Mouse (Mus musculus) heart, adult 2 months (tissue): Measurements from ENCODE around the gene Tsga10ip. TPM values are rescaled to one million over a fixed set of nuclear protein-coding genes. Genes with fewer than 3 reads are reported as not detected.

Experiments
- DNase-seq, 2 experiments: peaks; one replicate each; pipeline ENCODE4 v3.0.0; 2021
- H3K27ac ChIP-seq: fragments of 200-600 bp; 2 replicates; pipeline ENCODE4 v1.8.1; 2022
- H3K27me3 ChIP-seq: fragments of 200-500 bp; 2 replicates; pipeline ENCODE4 v1.6.1; 2012; ENCODE audit warnings: mild to moderate bottlenecking, low read length, inconsistent platforms, mixed read lengths; ENCODE audit not compliant: control insufficient read depth, insufficient read depth
- H3K36me3 ChIP-seq: fragments of 200-500 bp; 2 replicates; pipeline ENCODE4 v1.6.1; 2012; ENCODE audit warnings: low read length, inconsistent platforms; ENCODE audit not compliant: control insufficient read depth, insufficient read depth
- H3K4me1 ChIP-seq: fragments of 200-500 bp; 2 replicates; pipeline ENCODE4 v1.6.1; 2011; ENCODE audit warnings: low read length; ENCODE audit not compliant: control insufficient read depth, insufficient read depth
- H3K4me3 ChIP-seq: fragments of 200-600 bp; 2 replicates; pipeline ENCODE4 v1.8.1; 2022
- H3K79me2 ChIP-seq: fragments of 200-500 bp; replicated peaks from 2 replicates; pipeline ENCODE4 v1.6.1; 2012; ENCODE audit warnings: mild to moderate bottlenecking, inconsistent platforms, low read length, moderate library complexity, mixed read lengths; ENCODE audit not compliant: control insufficient read depth, insufficient read depth
- H3K9ac ChIP-seq: fragments of 200-500 bp; 2 replicates; pipeline ENCODE4 v1.6.1; 2012; ENCODE audit warnings: low read depth, mild to moderate bottlenecking, control low read depth, inconsistent platforms, low read length, mixed read lengths
- CTCF ChIP-seq: fragments of 200-600 bp; IDR thresholded peaks from 2 replicates; pipeline ENCODE4 v1.8.1; 2022; ENCODE audit warnings: antibody characterized with exemption, mild to moderate bottlenecking, moderate library complexity
- EP300 ChIP-seq: fragments of 200-500 bp; IDR thresholded peaks from 2 replicates; pipeline ENCODE4 v1.6.1; 2011; ENCODE audit warnings: low read depth, low read length, control low read depth; ENCODE audit not compliant: insufficient read depth
- POLR2A ChIP-seq: fragments of 200-500 bp; IDR thresholded peaks from 2 replicates; pipeline ENCODE4 v1.6.1; 2011; ENCODE audit warnings: mild to moderate bottlenecking, low read depth, low read length, control low read depth; ENCODE audit not compliant: insufficient read depth
- WGBS: fragments of 180-500 bp; shearing (Covaris S2); methylation state at CpG from one replicate; pipeline ENCODE4 v1.1.7; 2018; 5-methylcytosine and 5-hydroxymethylcytosine counted together
- intact Hi-C: fragments of 180-260 bp; cut with DNase I; formaldehyde crosslinking; loops from one replicate; pipeline ENCODE4 v1.15.1; 2025
- polyA plus RNA-seq: library from polyadenylated mRNA; depleted of rRNA; stranded (reverse); fragments of >200 nt; gene quantifications from 2 replicates; pipeline ENCODE4 v1.2.3, GENCODE M21; 2012
- total RNA-seq, 2 experiments: library from RNA; stranded (reverse); gene quantifications; 2 replicates each; pipeline ENCODE4 v1.2.3; 2021

The Tsga10ip gene
- total and polyA plus RNA-seq, 3 experiments, result 0.08 to 0.52 (median 0.39) TPM

- no peak for DNase-seq
- no peak overlapping the region for H3K27ac ChIP-seq
- intact Hi-C loops, result no loop called here
- no peaks in the 10 kb centered on the region for H3K4me1 ChIP-seq
- H3K4me3 ChIP-seq, result no peak overlapping the region
- H3K36me3 ChIP-seq, result no peaks in the 10 kb centered on the region
- WGBS, result 93% methylated on average over 1 of the region's 1 CpGs
- no peak overlapping the region for H3K9ac ChIP-seq
- H3K79me2 ChIP-seq, result no peaks in the 10 kb centered on the region
- TF ChIP-seq POLR2A (no peak), EP300 (no peak), CTCF (no peak)
- H3K27me3 ChIP-seq, result no peaks in the 10 kb centered on the region
Observed at GRCm38 (mm10) chr19:5377446-5377845, 24.9 kb downstream of the Tsga10ip start.

GRCm38 (mm10) chr19:5374748-5375147 lies 27.6 kb downstream of the Tsga10ip start:
- no peak overlapping the region for H3K4me3 ChIP-seq
- H3K9ac ChIP-seq, result no peak overlapping the region
- H3K27me3 ChIP-seq, result no peaks in the 10 kb centered on the region
- TF ChIP-seq CTCF, result no peak
- WGBS, result 68% methylated on average over 4 of the region's 4 CpGs
- no peaks in the 10 kb centered on the region for H3K79me2 ChIP-seq
- no peak overlapping the region for H3K27ac ChIP-seq
- intact Hi-C loops, result no loop called here
- no peaks in the 10 kb centered on the region for H3K4me1 ChIP-seq
- no peak for DNase-seq
- no peaks in the 10 kb centered on the region for H3K36me3 ChIP-seq

GRCm38 (mm10) chr19:5374177-5374576 lies 28.1 kb downstream of the Tsga10ip start:
- TF ChIP-seq EP300, result no peak
- no peak for TF ChIP-seq CTCF
- TF ChIP-seq POLR2A, result no peak
- 67% methylated on average over 4 of the region's 4 CpGs for WGBS
- Histone ChIP-seq H3K27ac (no peak overlapping the region), H3K4me1 (no peaks in the 10 kb centered on the region), H3K4me3 (no peak overlapping the region), H3K27me3 (no peaks in the 10 kb centered on the region), H3K79me2 (no peaks in the 10 kb centered on the region), H3K36me3 (no peaks in the 10 kb centered on the region), H3K9ac (no peak overlapping the region)
- DNase-seq, result no peak
- intact Hi-C loops, result no loop called here

GRCm38 (mm10) chr19:5372724-5373123 lies 29.6 kb downstream of the Tsga10ip start:
- no peak overlapping the region for H3K9ac ChIP-seq
- 89% methylated on average over 7 of the region's 7 CpGs for WGBS
- no peak overlapping the region for H3K27ac ChIP-seq
- TF ChIP-seq CTCF (no peak), EP300 (no peak)
- no peak for DNase-seq
- no peaks in the 10 kb centered on the region for H3K36me3 ChIP-seq
- peaks cover 3% of the 10 kb centered on the region; the same call in 1 of the 2 replicates for H3K4me1 ChIP-seq
- H3K4me3 ChIP-seq, result no peak overlapping the region
- intact Hi-C loops, result no loop called here
- no peaks in the 10 kb centered on the region for H3K79me2 ChIP-seq
- H3K27me3 ChIP-seq, result no peaks in the 10 kb centered on the region

- H3K4me1 ChIP-seq, result peaks cover 4% of the 10 kb centered on the region
- no peak overlapping the region for H3K4me3 ChIP-seq
- no peak overlapping the region for H3K9ac ChIP-seq
- H3K36me3 ChIP-seq, result no peaks in the 10 kb centered on the region
- no peak for DNase-seq
- no peaks in the 10 kb centered on the region for H3K27me3 ChIP-seq
- no peak overlapping the region for H3K27ac ChIP-seq
- H3K79me2 ChIP-seq, result 0 out of 2 replicates have a peak, but pooled peaks cover 4% of the 10 kb centered on the region
- WGBS, result 79% methylated on average over 3 of the region's 3 CpGs
- intact Hi-C loops, result no loop called here
- TF ChIP-seq CTCF (peak; percentile 19; the same call in 1 of the 2 replicates), EP300 (no peak)
Observed at GRCm38 (mm10) chr19:5370932-5371331, 31.4 kb downstream of the Tsga10ip start.

GRCm38 (mm10) chr19:5367455-5367854 lies 34.9 kb downstream of the Tsga10ip start:
- peak overlapping the region; percentile 83 for H3K9ac ChIP-seq
- no peak for DNase-seq
- WGBS, result 9% methylated on average over 11 of the region's 11 CpGs
- peaks cover 6% of the 10 kb centered on the region for H3K79me2 ChIP-seq
- TF ChIP-seq CTCF, result peak; percentile 42
- TF ChIP-seq EP300, result no peak
- no peak for TF ChIP-seq POLR2A
- no peaks in the 10 kb centered on the region for H3K27me3 ChIP-seq
- peak overlapping the region; percentile 91 for H3K4me3 ChIP-seq
- H3K27ac ChIP-seq, result peak overlapping the region; percentile 91
- H3K36me3 ChIP-seq, result no peaks in the 10 kb centered on the region
- intact Hi-C loops, result loop anchor here (2.0 kb wide), 2 partner anchors 61 to 119 kb away; no protein-coding TSS in a partner anchor
- H3K4me1 ChIP-seq, result peaks cover 10% of the 10 kb centered on the region

- intact Hi-C loops, result loop anchor here (2.0 kb wide), 2 partner anchors 62 to 120 kb away; no protein-coding TSS in a partner anchor
Observed at GRCm38 (mm10) chr19:5367053-5367359, 35.3 kb downstream of the Tsga10ip start, which contains the start of gene Banf1. Banf1 (minus strand) TSS chr19:5367168.

More at GRCm38 (mm10) chr19:5367053-5367359, 35.3 kb downstream of the Tsga10ip start, which contains the start of gene Banf1:
- H3K4me1 ChIP-seq, result peaks cover 10% of the 10 kb centered on the region
- TF ChIP-seq CTCF (no peak), EP300 (no peak), POLR2A (peak; percentile 24)
- H3K36me3 ChIP-seq, result no peaks in the 10 kb centered on the region
- peaks cover 6% of the 10 kb centered on the region for H3K79me2 ChIP-seq
- 1% methylated on average over 32 of the region's 33 CpGs for WGBS
- peak within 1 kb of the TSS; percentile 83 for H3K9ac ChIP-seq
- H3K4me3 ChIP-seq, result peak within 1 kb of the TSS; percentile 91
- H3K27me3 ChIP-seq, result no peaks in the 10 kb centered on the region
- H3K27ac ChIP-seq, result peak within 1 kb of the TSS; percentile 91
- no peak for DNase-seq
